Mouse (Mus musculus): ENCODE results near the gene Nav1. TPM values are rescaled to one million over a fixed set of nuclear protein-coding genes. Genes with fewer than 3 reads are reported as not detected.

Gene Nav1
- polyA plus RNA-seq, 1 experiment: 26.8 TPM

GRCm38 (mm10) chr1:135438801-135439200, 168.3 kb downstream of the Nav1 start:
- no peaks in the 10 kb centered on the region for H3K4me1 ChIP-seq (ENCODE audit: control insufficient read depth, insufficient read depth, low read length)
- no peaks in the 10 kb centered on the region for H3K27me3 ChIP-seq (ENCODE audit: control insufficient read depth, insufficient read depth, low read length)
- WGBS: 81% methylated on average over 6 of the region's 6 CpGs
- DNase-seq: no peak
- H3K27ac ChIP-seq (ENCODE audit: insufficient read depth, low read length): no peak overlapping the region
- TF ChIP-seq POLR2A (IDR thresholded peaks at IDR 0.05; ENCODE audit: borderline replicate concordance, insufficient read depth, low read length) (no peak), CTCF (IDR thresholded peaks at IDR 0.05; ENCODE audit: borderline replicate concordance, insufficient read depth, low read depth, low read length) (no peak)
- no peak overlapping the region for H3K4me3 ChIP-seq (replicated peaks; ENCODE audit: insufficient read depth, low read depth, low read length)

GRCm38 (mm10) chr1:135435823-135436222, 171.3 kb downstream of the Nav1 start:
- Histone ChIP-seq H3K27ac (ENCODE audit: insufficient read depth, low read length) (no peak overlapping the region), H3K4me1 (ENCODE audit: control insufficient read depth, insufficient read depth, low read length) (no peaks in the 10 kb centered on the region), H3K27me3 (ENCODE audit: control insufficient read depth, insufficient read depth, low read length) (no peaks in the 10 kb centered on the region), H3K4me3 (replicated peaks; ENCODE audit: insufficient read depth, low read depth, low read length) (no peak overlapping the region)
- 8% methylated on average over 2 of the region's 2 CpGs for WGBS
- no peak for DNase-seq
- no peak for TF ChIP-seq POLR2A (IDR thresholded peaks at IDR 0.05; ENCODE audit: borderline replicate concordance, insufficient read depth, low read length)
- no peak for TF ChIP-seq CTCF (IDR thresholded peaks at IDR 0.05; ENCODE audit: borderline replicate concordance, insufficient read depth, low read depth, low read length)

GRCm38 (mm10) chr1:135430669-135431017, 176.5 kb downstream of the Nav1 start:
- WGBS: 1% methylated on average over 14 of the region's 14 CpGs
- H3K27ac ChIP-seq (ENCODE audit: insufficient read depth, low read length): peak overlapping the region; percentile 12
- H3K4me3 ChIP-seq (replicated peaks; ENCODE audit: insufficient read depth, low read depth, low read length): peak overlapping the region; percentile 83
- H3K27me3 ChIP-seq (ENCODE audit: control insufficient read depth, insufficient read depth, low read length): no peaks in the 10 kb centered on the region
- H3K4me1 ChIP-seq (ENCODE audit: control insufficient read depth, insufficient read depth, low read length): peaks cover 4% of the 10 kb centered on the region; the same call in 1 of the 2 replicates
- TF ChIP-seq POLR2A (IDR thresholded peaks at IDR 0.05; ENCODE audit: borderline replicate concordance, insufficient read depth, low read length) (no peak), CTCF (IDR thresholded peaks at IDR 0.05; ENCODE audit: borderline replicate concordance, insufficient read depth, low read depth, low read length) (no peak)
- no peak for DNase-seq

- peak within 1 kb of the TSS; percentile 47 for H3K27ac ChIP-seq (ENCODE audit: insufficient read depth, low read length)
- peak; percentile 93 to 94 for DNase-seq
- H3K27me3 ChIP-seq (ENCODE audit: control insufficient read depth, insufficient read depth, low read length): no peaks in the 10 kb centered on the region
- under 1% methylated on average over 65 of the region's 65 CpGs for WGBS
- peak within 1 kb of the TSS; percentile 83 for H3K4me3 ChIP-seq (replicated peaks; ENCODE audit: insufficient read depth, low read depth, low read length)
- peaks cover 4% of the 10 kb centered on the region; the same call in 1 of the 2 replicates for H3K4me1 ChIP-seq (ENCODE audit: control insufficient read depth, insufficient read depth, low read length)
- peak; percentile 80 for TF ChIP-seq POLR2A (IDR thresholded peaks at IDR 0.05; ENCODE audit: borderline replicate concordance, insufficient read depth, low read length)
- peak; percentile 47; the same call in 1 of the 2 replicates for TF ChIP-seq CTCF (IDR thresholded peaks at IDR 0.05; ENCODE audit: borderline replicate concordance, insufficient read depth, low read depth, low read length)
These were observed 177.0 kb downstream of the Nav1 start, which contains the start of gene Ipo9 for GRCm38 (mm10) chr1:135429901-135430668. Gene Ipo9, minus strand, starts transcription at chr1:135430499.

GRCm38 (mm10) chr1:135427390-135427789, 179.7 kb downstream of the Nav1 start:
- H3K4me3 ChIP-seq (replicated peaks; ENCODE audit: insufficient read depth, low read depth, low read length): no peak overlapping the region
- TF ChIP-seq POLR2A (IDR thresholded peaks at IDR 0.05; ENCODE audit: borderline replicate concordance, insufficient read depth, low read length) (no peak), CTCF (IDR thresholded peaks at IDR 0.05; ENCODE audit: borderline replicate concordance, insufficient read depth, low read depth, low read length) (no peak)
- no peak for DNase-seq
- no peak overlapping the region for H3K27ac ChIP-seq (ENCODE audit: insufficient read depth, low read length)
- H3K4me1 ChIP-seq (ENCODE audit: control insufficient read depth, insufficient read depth, low read length): peaks cover 4% of the 10 kb centered on the region; the same call in 1 of the 2 replicates
- H3K27me3 ChIP-seq (ENCODE audit: control insufficient read depth, insufficient read depth, low read length): no peaks in the 10 kb centered on the region
- WGBS: 81% methylated on average over 6 of the region's 6 CpGs

GRCm38 (mm10) chr1:135426645-135427044, 180.4 kb downstream of the Nav1 start:
- DNase-seq: peak; percentile 25 to 34
- peaks cover 4% of the 10 kb centered on the region; the same call in 1 of the 2 replicates for H3K4me1 ChIP-seq (ENCODE audit: control insufficient read depth, insufficient read depth, low read length)
- no peaks in the 10 kb centered on the region for H3K27me3 ChIP-seq (ENCODE audit: control insufficient read depth, insufficient read depth, low read length)
- no peak overlapping the region for H3K27ac ChIP-seq (ENCODE audit: insufficient read depth, low read length)
- H3K4me3 ChIP-seq (replicated peaks; ENCODE audit: insufficient read depth, low read depth, low read length): no peak overlapping the region
- WGBS: 39% methylated on average over 10 of the region's 10 CpGs
- no peak for TF ChIP-seq POLR2A (IDR thresholded peaks at IDR 0.05; ENCODE audit: borderline replicate concordance, insufficient read depth, low read length)
- no peak for TF ChIP-seq CTCF (IDR thresholded peaks at IDR 0.05; ENCODE audit: borderline replicate concordance, insufficient read depth, low read depth, low read length)

GRCm38 (mm10) chr1:135422772-135423171, 184.3 kb downstream of the Nav1 start:
- Histone ChIP-seq H3K27ac (ENCODE audit: insufficient read depth, low read length) (no peak overlapping the region), H3K27me3 (ENCODE audit: control insufficient read depth, insufficient read depth, low read length) (no peaks in the 10 kb centered on the region), H3K4me3 (replicated peaks; ENCODE audit: insufficient read depth, low read depth, low read length) (no peak overlapping the region), H3K4me1 (ENCODE audit: control insufficient read depth, insufficient read depth, low read length) (no peaks in the 10 kb centered on the region)
- WGBS: 89% methylated on average over 6 of the region's 6 CpGs
- TF ChIP-seq CTCF (IDR thresholded peaks at IDR 0.05; ENCODE audit: borderline replicate concordance, insufficient read depth, low read depth, low read length): no peak
- no peak for TF ChIP-seq POLR2A (IDR thresholded peaks at IDR 0.05; ENCODE audit: borderline replicate concordance, insufficient read depth, low read length)
- DNase-seq: no peak

- TF ChIP-seq POLR2A (IDR thresholded peaks at IDR 0.05; ENCODE audit: borderline replicate concordance, insufficient read depth, low read length) (no peak), CTCF (IDR thresholded peaks at IDR 0.05; ENCODE audit: borderline replicate concordance, insufficient read depth, low read depth, low read length) (no peak)
- no peak for DNase-seq
- no peaks in the 10 kb centered on the region for H3K27me3 ChIP-seq (ENCODE audit: control insufficient read depth, insufficient read depth, low read length)
- H3K4me3 ChIP-seq (replicated peaks; ENCODE audit: insufficient read depth, low read depth, low read length): no peak overlapping the region
- no peaks in the 10 kb centered on the region for H3K4me1 ChIP-seq (ENCODE audit: control insufficient read depth, insufficient read depth, low read length)
- H3K27ac ChIP-seq (ENCODE audit: insufficient read depth, low read length): no peak overlapping the region
These were observed 193.1 kb downstream of the Nav1 start for GRCm38 (mm10) chr1:135413996-135414395.
